Mouse (Mus musculus) C2C12 (cell line): ENCODE results near the gene Gbp9. TPM values are rescaled to one million over a fixed set of nuclear protein-coding genes. Genes with fewer than 3 reads are reported as not detected.
"Not testable (repeated sequence)": the region's sequence is repeated elsewhere in the genome, so short reads cannot be mapped to it uniquely, and the experiment has no call there.

Source experiments
- H3K27me3 ChIP-seq: one replicate; pipeline ENCODE4 v1.6.1; 2011; ENCODE audit not compliant: control insufficient read depth, insufficient read depth, insufficient read length
- H3K36me3 ChIP-seq: one replicate; pipeline ENCODE4 v1.6.1; 2011; ENCODE audit not compliant: control insufficient read depth, insufficient read depth
- H3K4me3 ChIP-seq: one replicate; pipeline ENCODE4 v1.5.1; 2011; ENCODE audit warnings: mild to moderate bottlenecking, control low read depth; ENCODE audit not compliant: poor library complexity, insufficient read depth, severe bottlenecking
- H3K79me2 ChIP-seq: one replicate; pipeline ENCODE4 v1.6.1; 2011; ENCODE audit not compliant: control insufficient read depth, insufficient read depth
- H3K79me3 ChIP-seq: one replicate; pipeline ENCODE4 v1.6.1; 2011; ENCODE audit warnings: low read depth, control low read depth
- H3ac ChIP-seq: one replicate; pipeline ENCODE3; 2011; ENCODE audit warnings: low read depth; ENCODE audit not compliant: control insufficient read depth, insufficient read length
- CEBPB ChIP-seq: IDR thresholded peaks from one replicate; pipeline ENCODE4 v1.6.1; 2011; ENCODE audit warnings: low read depth, mild to moderate bottlenecking, control low read depth, moderate library complexity
- CTCF ChIP-seq: IDR thresholded peaks from one replicate; pipeline ENCODE4 v1.5.1; 2011; ENCODE audit not compliant: control insufficient read depth, insufficient read depth, insufficient read length
- FOSL1 ChIP-seq: IDR thresholded peaks from one replicate; pipeline ENCODE4 v1.8.0; 2011; ENCODE audit warnings: mild to moderate bottlenecking, low read length; ENCODE audit not compliant: poor library complexity, insufficient read depth, severe bottlenecking
- MAX ChIP-seq: IDR thresholded peaks from one replicate; pipeline ENCODE4 v1.6.1; 2011; ENCODE audit warnings: mild to moderate bottlenecking, control low read depth
- MYOD1 ChIP-seq: IDR thresholded peaks from one replicate; pipeline ENCODE4 v1.6.1; 2011; ENCODE audit warnings: low read depth; ENCODE audit not compliant: control insufficient read depth, insufficient read length
- MYOG ChIP-seq: IDR thresholded peaks from one replicate; pipeline ENCODE4 v1.6.1; 2011; ENCODE audit not compliant: control insufficient read depth, insufficient read length; ENCODE audit errors: extremely low read depth
- USF1 ChIP-seq: IDR thresholded peaks from one replicate; pipeline ENCODE4 v1.6.1; 2011; ENCODE audit warnings: low read depth, mild to moderate bottlenecking, control low read depth, moderate library complexity
- polyA plus RNA-seq: library from polyadenylated mRNA; unstranded; fragments of >200 nt; fragmentation: generic; extraction: Trizol; gene quantifications from one replicate; pipeline ENCODE4 v1.2.1, GENCODE M21; 2012; ENCODE audit warnings: missing spikeins

The Gbp9 gene
- polyA plus RNA-seq, 1 experiment, result not detected

DNA sequence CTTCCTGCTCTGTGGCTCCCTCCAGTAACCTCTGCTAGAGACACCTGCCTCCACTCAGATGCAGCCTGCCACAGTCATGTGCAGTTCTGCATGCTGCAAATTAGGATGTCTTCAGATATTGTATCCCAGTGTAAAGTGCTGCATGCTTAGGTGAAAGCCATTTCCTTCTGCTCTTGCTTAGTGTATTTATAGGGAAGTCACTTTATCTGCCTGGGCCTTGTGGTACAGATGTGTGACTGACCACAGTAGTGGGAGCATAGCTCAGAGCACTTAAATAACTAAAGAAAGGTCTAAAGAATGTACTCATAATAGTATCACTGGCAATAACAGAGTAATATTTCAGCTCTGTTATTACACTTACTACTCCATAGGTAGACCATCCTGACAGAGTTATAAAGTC, 57.4 kb downstream of the Gbp9 start:
- H3K79me2 ChIP-seq, result no peaks in the 10 kb centered on the region
- H3ac ChIP-seq, result no peak overlapping the region
- H3K4me3 ChIP-seq, result no peak overlapping the region
- TF ChIP-seq MAX, result no peak
- no peak for TF ChIP-seq CEBPB
- no peak for TF ChIP-seq CTCF
- TF ChIP-seq MYOD1, result no peak
- TF ChIP-seq FOSL1, result no peak
- no peak for TF ChIP-seq USF1
- TF ChIP-seq MYOG, result no peak
- H3K27me3 ChIP-seq, result no peaks in the 10 kb centered on the region
- no peaks in the 10 kb centered on the region for H3K36me3 ChIP-seq
- no peaks in the 10 kb centered on the region for H3K79me3 ChIP-seq

GRCm38 (mm10) chr5:105068356-105068755, 71.0 kb downstream of the Gbp9 start:
- not testable (repeated sequence) for H3K79me2 ChIP-seq, H3K27me3 ChIP-seq, H3K4me3 ChIP-seq, H3K79me3 ChIP-seq, H3ac ChIP-seq, H3K36me3 ChIP-seq

- not testable (repeated sequence) for H3K36me3 ChIP-seq, H3K4me3 ChIP-seq, H3K79me2 ChIP-seq, H3K27me3 ChIP-seq, H3ac ChIP-seq, H3K79me3 ChIP-seq
Measured at GRCm38 (mm10) chr5:105064443-105064842, 74.9 kb downstream of the Gbp9 start.

DNA sequence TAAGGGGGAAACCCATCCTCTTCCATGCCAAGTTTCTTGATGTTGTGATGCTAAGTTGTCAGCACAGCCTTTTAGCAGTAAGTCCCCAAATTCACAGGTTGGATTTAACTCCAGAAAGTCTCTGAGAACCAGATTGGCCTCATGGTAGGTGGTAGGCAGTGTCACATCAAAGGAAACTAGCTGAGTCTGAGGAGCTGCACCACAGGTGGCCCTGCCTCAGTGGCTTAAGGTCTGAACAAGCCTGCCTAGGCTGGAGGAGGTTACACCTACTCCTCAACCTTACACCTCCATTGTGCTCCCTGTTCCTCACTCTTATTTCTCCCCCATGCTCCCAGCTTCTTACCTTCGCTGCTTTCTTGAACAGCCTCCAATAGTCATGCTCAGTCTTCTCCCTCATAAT, 76.0 kb downstream of the Gbp9 start:
- no peaks in the 10 kb centered on the region for H3K36me3 ChIP-seq
- no peak overlapping the region for H3ac ChIP-seq
- no peak overlapping the region for H3K4me3 ChIP-seq
- H3K79me3 ChIP-seq, result no peaks in the 10 kb centered on the region
- no peaks in the 10 kb centered on the region for H3K79me2 ChIP-seq
- no peak for TF ChIP-seq USF1
- no peak for TF ChIP-seq CEBPB
- TF ChIP-seq MAX, result no peak
- TF ChIP-seq MYOG, result no peak
- TF ChIP-seq MYOD1, result no peak
- H3K27me3 ChIP-seq, result no peaks in the 10 kb centered on the region

- H3K4me3 ChIP-seq, H3K79me2 ChIP-seq, H3ac ChIP-seq, H3K36me3 ChIP-seq, H3K27me3 ChIP-seq, H3K79me3 ChIP-seq: not testable (repeated sequence)
Measured at GRCm38 (mm10) chr5:105062403-105062802, 76.9 kb downstream of the Gbp9 start.

DNA sequence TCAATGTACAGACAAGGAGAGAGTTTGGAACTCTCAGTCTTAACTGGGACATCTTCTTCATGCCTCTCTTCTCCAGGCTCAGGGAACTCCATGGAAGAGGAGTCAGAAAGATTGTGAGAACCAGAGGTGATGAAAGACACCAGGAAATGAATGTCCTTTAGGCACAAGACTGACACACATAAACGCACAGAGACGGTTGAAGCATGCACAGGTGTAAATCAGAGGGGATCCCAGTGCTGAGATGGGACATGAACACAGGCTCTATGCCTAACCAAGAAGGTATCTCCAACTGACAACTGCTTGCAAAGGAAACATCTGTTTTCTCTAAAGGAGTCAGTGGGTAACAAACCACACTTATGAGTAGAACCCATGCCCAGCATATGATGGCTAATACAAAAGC, 79.1 kb downstream of the Gbp9 start:
- no peak overlapping the region for H3ac ChIP-seq
- H3K4me3 ChIP-seq, result no peak overlapping the region
- no peak for TF ChIP-seq FOSL1
- no peak for TF ChIP-seq USF1
- no peak for TF ChIP-seq CTCF
- TF ChIP-seq MYOG, result no peak
- TF ChIP-seq CEBPB, result no peak
- TF ChIP-seq MAX, result no peak
- TF ChIP-seq MYOD1, result no peak
- H3K36me3 ChIP-seq, result no peaks in the 10 kb centered on the region
- H3K27me3 ChIP-seq, result no peaks in the 10 kb centered on the region
- H3K79me2 ChIP-seq, result no peaks in the 10 kb centered on the region
- no peaks in the 10 kb centered on the region for H3K79me3 ChIP-seq

- Histone ChIP-seq H3ac (no peak overlapping the region), H3K4me3 (no peak overlapping the region), H3K79me2 (no peaks in the 10 kb centered on the region), H3K36me3 (no peaks in the 10 kb centered on the region), H3K27me3 (no peaks in the 10 kb centered on the region), H3K79me3 (no peaks in the 10 kb centered on the region)
- no peak for TF ChIP-seq USF1
- no peak for TF ChIP-seq MYOD1
- TF ChIP-seq MYOG, result no peak
Measured at GRCm38 (mm10) chr5:105055279-105055678, 84.1 kb downstream of the Gbp9 start.

GRCm38 (mm10) chr5:105053471-105054169, 85.7 kb downstream of the Gbp9 start:
- H3K36me3 ChIP-seq, H3K79me2 ChIP-seq, H3K4me3 ChIP-seq, H3K79me3 ChIP-seq, H3K27me3 ChIP-seq, H3ac ChIP-seq: not testable (repeated sequence)
